Mouse (Mus musculus) stomach, postnatal 0 days (tissue): Measurements from ENCODE around the gene Pdzrn3.

Experiments
- CTCF ChIP-seq: IDR thresholded peaks from 2 replicates; pipeline ENCODE4 v1.5.1; 2016; ENCODE audit warnings: antibody characterized with exemption, low read depth, mild to moderate bottlenecking, moderate library complexity
- EP300 ChIP-seq: optimal IDR thresholded peaks from 2 replicates; pipeline ENCODE3; 2016; ENCODE audit warnings: antibody characterized with exemption

GRCm38 (mm10) chr6:101376511-101377166 lies 1.1 kb downstream of the Pdzrn3 start:
- no peak for TF ChIP-seq CTCF
- no peak for TF ChIP-seq EP300
